Mouse (Mus musculus) splenic B cell, adult 2 months (primary cell): ENCODE measurements around the gene Usp15.

Experiments
- DNase-seq: peaks from one replicate; pipeline ENCODE4 v3.0.0-alpha.2; 2011; ENCODE audit warnings: low read depth, low spot score
- H3K27me3 ChIP-seq: 2 replicates; pipeline ENCODE4 v1.6.1; 2012; ENCODE audit warnings: mild to moderate bottlenecking, low read length, moderate library complexity, mixed read lengths; ENCODE audit not compliant: control insufficient read depth, poor library complexity, insufficient read depth, severe bottlenecking
- H3K36me3 ChIP-seq: 2 replicates; pipeline ENCODE4 v1.6.1; 2012; ENCODE audit warnings: mild to moderate bottlenecking, low read length, moderate library complexity, mixed read lengths; ENCODE audit not compliant: control insufficient read depth, poor library complexity, insufficient read depth, severe bottlenecking

The Usp15 gene

GRCm38 (mm10) chr10:123195961-123196834, 597 bp downstream of the Usp15 start:
- DNase-seq: peak; percentile 52
- no peaks in the 10 kb centered on the region for H3K27me3 ChIP-seq
- H3K36me3 ChIP-seq: no peaks in the 10 kb centered on the region

GRCm38 (mm10) chr10:123195501-123195900, 1.3 kb downstream of the Usp15 start:
- H3K27me3 ChIP-seq: no peaks in the 10 kb centered on the region
- H3K36me3 ChIP-seq: no peaks in the 10 kb centered on the region
- DNase-seq: no peak

GRCm38 (mm10) chr10:123191038-123191437, 5.8 kb downstream of the Usp15 start:
- no peaks in the 10 kb centered on the region for H3K27me3 ChIP-seq
- H3K36me3 ChIP-seq: no peaks in the 10 kb centered on the region
- no peak for DNase-seq

GRCm38 (mm10) chr10:123187337-123187736, 9.5 kb downstream of the Usp15 start:
- DNase-seq: no peak
- Histone ChIP-seq H3K36me3 (no peaks in the 10 kb centered on the region), H3K27me3 (no peaks in the 10 kb centered on the region)

GRCm38 (mm10) chr10:123185907-123186306, 10.9 kb downstream of the Usp15 start:
- DNase-seq: no peak
- no peaks in the 10 kb centered on the region for H3K27me3 ChIP-seq
- peaks cover under 1% of the 10 kb centered on the region; the same call in 1 of the 2 replicates for H3K36me3 ChIP-seq

- no peaks in the 10 kb centered on the region for H3K27me3 ChIP-seq
- DNase-seq: peak; percentile 39
- peaks cover 5% of the 10 kb centered on the region for H3K36me3 ChIP-seq
Measured at GRCm38 (mm10) chr10:123183743-123184142, 13.1 kb downstream of the Usp15 start.

- peak; percentile 43 for DNase-seq
- H3K27me3 ChIP-seq: no peaks in the 10 kb centered on the region
- H3K36me3 ChIP-seq: peaks cover 7% of the 10 kb centered on the region
Measured at GRCm38 (mm10) chr10:123183243-123183642, 13.6 kb downstream of the Usp15 start.

GRCm38 (mm10) chr10:123182391-123182790, 14.4 kb downstream of the Usp15 start:
- Histone ChIP-seq H3K27me3 (no peaks in the 10 kb centered on the region), H3K36me3 (peaks cover 8% of the 10 kb centered on the region)
- DNase-seq: no peak

- peak; percentile 72 for DNase-seq
- Histone ChIP-seq H3K27me3 (no peaks in the 10 kb centered on the region), H3K36me3 (peaks cover 16% of the 10 kb centered on the region)
Measured at GRCm38 (mm10) chr10:123175771-123176170, 21.0 kb downstream of the Usp15 start.

GRCm38 (mm10) chr10:123170898-123171297, 25.9 kb downstream of the Usp15 start:
- no peaks in the 10 kb centered on the region; the same call in 1 of the 2 replicates for H3K27me3 ChIP-seq
- no peak for DNase-seq
- H3K36me3 ChIP-seq: peaks cover 18% of the 10 kb centered on the region

GRCm38 (mm10) chr10:123165542-123165941, 31.3 kb downstream of the Usp15 start:
- H3K27me3 ChIP-seq: no peaks in the 10 kb centered on the region; the same call in 1 of the 2 replicates
- H3K36me3 ChIP-seq: peaks cover 10% of the 10 kb centered on the region
- no peak for DNase-seq

- H3K27me3 ChIP-seq: no peaks in the 10 kb centered on the region
- H3K36me3 ChIP-seq: peaks cover 2% of the 10 kb centered on the region; the same call in 1 of the 2 replicates
- peak; percentile 90 for DNase-seq
Measured at GRCm38 (mm10) chr10:123160508-123160907, 36.3 kb downstream of the Usp15 start.

- peak; percentile 87 for DNase-seq
- Histone ChIP-seq H3K36me3 (no peaks in the 10 kb centered on the region), H3K27me3 (no peaks in the 10 kb centered on the region)
Measured at GRCm38 (mm10) chr10:123159316-123159715, 37.5 kb downstream of the Usp15 start.

- DNase-seq: no peak
- H3K27me3 ChIP-seq: no peaks in the 10 kb centered on the region
- no peaks in the 10 kb centered on the region; the same call in 1 of the 2 replicates for H3K36me3 ChIP-seq
Measured at GRCm38 (mm10) chr10:123156392-123156791, 40.4 kb downstream of the Usp15 start.

- Histone ChIP-seq H3K36me3 (peaks cover 1% of the 10 kb centered on the region; the same call in 1 of the 2 replicates), H3K27me3 (no peaks in the 10 kb centered on the region)
- peak; percentile 78 for DNase-seq
Measured at GRCm38 (mm10) chr10:123155764-123156163, 41.0 kb downstream of the Usp15 start.
